ENCODE assay signal across 15 mouse cellular contexts in genomic region chr11:84412201-84412934, GRCm38 (mm10).
DNase-seq lines count a peak whose midpoint lies in the region; ATAC-seq lines count a peak whose summit lies in the region.
"Had no signal": no experiment of that assay in that cellular context is flagged by ENCODE, and none has a peak within 500 bp of the region (broad histone marks: within the 10 kb centered on the region; RNA-seq: fewer than 3 reads in every experiment).

No protein-coding gene starts in this region.

- peak overlapping the region; percentile 87 for H3K27ac ChIP-seq in liver, embryonic 11.5 days (ENCODE audit: low read depth, low read length)
- no peak overlapping the region for H3K27ac ChIP-seq in limb, embryonic 11.5 days (replicated peaks; ENCODE audit: low read depth, low read length)
- H3K27ac ChIP-seq in neural tube, embryonic 14.5 days (ENCODE audit: low read depth, low read length): peak overlapping the region; percentile 57; the same call in 1 of the 2 replicates
- H3K27ac ChIP-seq: limb, embryonic 13.5 days; stomach, postnatal 0 days had no signal

- WGBS in liver, embryonic 11.5 days: 63% methylated on average over 12 of the region's 12 CpGs
- WGBS in limb, embryonic 11.5 days: 17% methylated on average over 12 of the region's 12 CpGs
- WGBS in neural tube, embryonic 14.5 days: 55% methylated on average over 12 of the region's 12 CpGs

- no peak for DNase-seq in liver, embryonic 11.5 days (ENCODE audit: low spot score)
- no peak for DNase-seq in liver
- DNase-seq in forelimb bud, embryonic 11.5 days (ENCODE audit: low read depth, low spot score): peak; percentile 61
- DNase-seq in limb, embryonic 11.5 days (ENCODE audit: low spot score): peak; percentile 42
- no peak for DNase-seq in urinary bladder, postnatal 36 days (ENCODE audit: low spot score in 2 of 2)
- no peak for DNase-seq in layer of hippocampus, postnatal 14 days (ENCODE audit: low spot score in 2 of 2)
- DNase-seq: adrenal gland, postnatal 10 days; gastrocnemius, postnatal 14 days; kidney, postnatal 14 days; lung, postnatal 4 days had no signal

- peak overlapping the region; percentile 44 for H3K9ac ChIP-seq in liver, embryonic 11.5 days (ENCODE audit: low read depth, low read length)
- no peak overlapping the region for H3K9ac ChIP-seq in limb, embryonic 11.5 days (ENCODE audit: low read length)
- H3K9ac ChIP-seq in neural tube, embryonic 14.5 days (replicated peaks; ENCODE audit: low read depth, low read length): no peak overlapping the region

- ATAC-seq in liver, embryonic 11.5 days (replicated peaks; ENCODE audit: low FRiP score): no peak
- ATAC-seq in limb, embryonic 11.5 days (ENCODE audit: insufficient number of reproducible peaks, low FRiP score, low TSS enrichment, low read depth): no peak
- no peak for ATAC-seq in neural tube, embryonic 14.5 days (ENCODE audit: low read depth)
- ATAC-seq: intestine, embryonic 16.5 days had no signal

- H3K4me3 ChIP-seq in liver, embryonic 11.5 days (ENCODE audit: low read depth, low read length): 0 out of 2 replicates have a peak overlapping the region, but pooled peaks have one; percentile 7
- no peak overlapping the region for H3K4me3 ChIP-seq in limb, embryonic 11.5 days (ENCODE audit: low read depth, low read length)
- no peak overlapping the region for H3K4me3 ChIP-seq in neural tube, embryonic 14.5 days (ENCODE audit: low read depth, low read length)
- H3K4me3 ChIP-seq: limb, embryonic 13.5 days; myocyte had no signal

- H3K9me3 ChIP-seq in liver, embryonic 11.5 days (ENCODE audit: control insufficient read depth, low read length): no peaks in the 10 kb centered on the region
- no peaks in the 10 kb centered on the region for H3K9me3 ChIP-seq in limb, embryonic 11.5 days (ENCODE audit: control insufficient read depth, low read length)
- no peaks in the 10 kb centered on the region for H3K9me3 ChIP-seq in neural tube, embryonic 14.5 days (ENCODE audit: control insufficient read depth, low read length)
- H3K9me3 ChIP-seq: limb, embryonic 13.5 days had no signal

- H3K4me1 ChIP-seq in liver, embryonic 11.5 days (replicated peaks; ENCODE audit: control insufficient read depth, insufficient read depth, low read length): peaks cover 43% of the 10 kb centered on the region
- peaks cover 12% of the 10 kb centered on the region for H3K4me1 ChIP-seq in limb, embryonic 11.5 days (ENCODE audit: control insufficient read depth, insufficient read depth, low read length)
- no peaks in the 10 kb centered on the region for H3K4me1 ChIP-seq in neural tube, embryonic 14.5 days (ENCODE audit: control insufficient read depth, insufficient read depth, low read length)

- H3K27me3 ChIP-seq in liver, embryonic 11.5 days (replicated peaks; ENCODE audit: control insufficient read depth, insufficient read depth, low read length): no peaks in the 10 kb centered on the region
- no peaks in the 10 kb centered on the region for H3K27me3 ChIP-seq in limb, embryonic 11.5 days (ENCODE audit: control insufficient read depth, insufficient read depth, low read length)
- H3K27me3 ChIP-seq in neural tube, embryonic 14.5 days (ENCODE audit: control insufficient read depth, insufficient read depth, low read length): no peaks in the 10 kb centered on the region
- H3K27me3 ChIP-seq: limb, embryonic 13.5 days had no signal

- peak overlapping the region; percentile 56 for H3K4me2 ChIP-seq in liver, embryonic 11.5 days
- no peak overlapping the region for H3K4me2 ChIP-seq in limb, embryonic 11.5 days (ENCODE audit: low read depth, severe bottlenecking)
- H3K4me2 ChIP-seq in neural tube, embryonic 14.5 days (ENCODE audit: low read depth, low read length): no peak overlapping the region
- H3K4me2 ChIP-seq: limb, embryonic 13.5 days had no signal

- no peaks in the 10 kb centered on the region for H3K36me3 ChIP-seq in liver, embryonic 11.5 days (ENCODE audit: control insufficient read depth, insufficient read depth, low read length)
- no peaks in the 10 kb centered on the region for H3K36me3 ChIP-seq in limb, embryonic 11.5 days (ENCODE audit: control insufficient read depth, insufficient read depth, low read length)
- no peaks in the 10 kb centered on the region for H3K36me3 ChIP-seq in neural tube, embryonic 14.5 days (ENCODE audit: control insufficient read depth, insufficient read depth, low read length)
- H3K36me3 ChIP-seq: limb, embryonic 13.5 days had no signal

Comparison
In these comparisons a context has a peak if more than half of its experiments do, and no peak if none do; other contexts are left out.
1. DNase-seq: peak in forelimb bud, embryonic 11.5 days (single experiment) and limb, embryonic 11.5 days (single experiment); none in liver, embryonic 11.5 days (single experiment), liver (single experiment), urinary bladder, postnatal 36 days (0 of 2) and layer of hippocampus, postnatal 14 days (0 of 2).